Mouse (Mus musculus) MEL (cell line): Measurements from ENCODE around the gene Zfp941. TPM values are rescaled to one million over a fixed set of nuclear protein-coding genes. Genes with fewer than 3 reads are reported as not detected.

Experiments used
- DNase-seq: peaks from one replicate; pipeline ENCODE4 v3.0.0; 2011; ENCODE audit warnings: low read depth, low spot score
- H3K27ac ChIP-seq: 2 replicates; pipeline ENCODE4 v1.5.1; 2012; ENCODE audit warnings: low read depth, mild to moderate bottlenecking, control low read depth, low read length, moderate library complexity; ENCODE audit not compliant: control insufficient read depth
- H3K27me3 ChIP-seq, 2 experiments: fragments of 150-350 bp in 1 of 2; sonication (generic) in 1 of 2; 2 replicates each; pipeline ENCODE4 v1.6.1; 2012; ENCODE audit warnings: low read length in 2 of 2, mild to moderate bottlenecking in 2 of 2, improper control_type of control experiment in 1 of 2, moderate library complexity in 1 of 2; ENCODE audit not compliant: insufficient read depth in 2 of 2, control insufficient read depth in 1 of 2
- H3K36me3 ChIP-seq, 2 experiments: 2 replicates each; pipeline ENCODE4 v1.6.1; 2012 to 2014; ENCODE audit warnings: low read length in 2 of 2, improper control_type of control experiment in 1 of 2, inconsistent platforms in 1 of 2, mild to moderate bottlenecking in 1 of 2; ENCODE audit not compliant: insufficient read depth in 2 of 2, control insufficient read depth in 1 of 2
- H3K4me1 ChIP-seq, 2 experiments: fragments of 150-350 bp in 1 of 2; sonication (generic) in 1 of 2; 2 replicates each; pipeline ENCODE4 v1.6.1; 2012; ENCODE audit warnings: low read length in 2 of 2, improper control_type of control experiment in 1 of 2, mild to moderate bottlenecking in 1 of 2; ENCODE audit not compliant: insufficient read depth in 2 of 2, control insufficient read depth in 1 of 2
- H3K4me3 ChIP-seq, 2 experiments: fragments of 150-350 bp in 1 of 2; sonication (generic) in 1 of 2; 2 replicates each; pipeline ENCODE4 v1.5.1; 2012; ENCODE audit warnings: low read depth in 2 of 2, low read length in 2 of 2, mild to moderate bottlenecking in 2 of 2, moderate library complexity in 2 of 2, control low read depth in 1 of 2, improper control_type of control experiment in 1 of 2; ENCODE audit not compliant: control insufficient read depth in 1 of 2, insufficient read depth in 1 of 2
- H3K79me2 ChIP-seq: 2 replicates; pipeline ENCODE4 v1.6.1; 2012; ENCODE audit warnings: mild to moderate bottlenecking, low read length, moderate library complexity; ENCODE audit not compliant: control insufficient read depth, poor library complexity, insufficient read depth
- H3K9ac ChIP-seq: 2 replicates; pipeline ENCODE4 v1.6.1; 2012; ENCODE audit warnings: low read depth, mild to moderate bottlenecking, control low read depth, low read length, moderate library complexity; ENCODE audit not compliant: control insufficient read depth, poor library complexity, severe bottlenecking
- H3K9me3 ChIP-seq: fragments of 150-350 bp; sonication (generic); replicated peaks from 2 replicates; pipeline ENCODE4 v1.6.1; 2012; ENCODE audit warnings: mild to moderate bottlenecking, low read length, improper control_type of control experiment, moderate library complexity; ENCODE audit not compliant: insufficient read depth
- CTCF ChIP-seq, 3 experiments: IDR thresholded peaks in 2 of 3; conservative IDR thresholded peaks in 1 of 3; 2 replicates each; pipeline ENCODE4 v1.5.1; 2011 to 2012; ENCODE audit warnings: low read length in 3 of 3, low read depth in 2 of 3, mild to moderate bottlenecking in 2 of 3, improper control_type of control experiment in 1 of 3, inconsistent platforms in 1 of 3, mixed read lengths in 1 of 3, moderate library complexity in 1 of 3; ENCODE audit not compliant: control insufficient read depth in 1 of 3, insufficient read depth in 1 of 3, poor library complexity in 1 of 3, severe bottlenecking in 1 of 3
- E2F4 ChIP-seq: IDR thresholded peaks from 2 replicates; pipeline ENCODE4 v1.6.1; 2011; ENCODE audit warnings: low read depth, low read length, improper control_type of control experiment, borderline replicate concordance
- GABPA ChIP-seq: IDR thresholded peaks from 2 replicates; pipeline ENCODE4 v1.6.1; 2012; ENCODE audit warnings: low read depth, mild to moderate bottlenecking, inconsistent platforms, low read length, improper control_type of control experiment, moderate library complexity
- KAT2A ChIP-seq: conservative IDR thresholded peaks from 2 replicates; pipeline ENCODE4 v1.6.1; 2012; ENCODE audit warnings: low read depth, low read length, improper control_type of control experiment, inconsistent platforms
- MAZ ChIP-seq: IDR thresholded peaks from 2 replicates; pipeline ENCODE4 v1.6.1; 2012; ENCODE audit warnings: low read depth, mild to moderate bottlenecking, inconsistent platforms, low read length, improper control_type of control experiment
- MXI1 ChIP-seq: IDR thresholded peaks from 2 replicates; pipeline ENCODE4 v1.6.1; 2011; ENCODE audit warnings: mild to moderate bottlenecking, low read depth, low read length, improper control_type of control experiment
- MYC ChIP-seq: IDR thresholded peaks from 2 replicates; pipeline ENCODE4 v1.6.1; 2011; ENCODE audit warnings: low read depth, mild to moderate bottlenecking, low read length, improper control_type of control experiment, moderate library complexity
- NRF1 ChIP-seq: IDR thresholded peaks from 2 replicates; pipeline ENCODE4 v1.6.1; 2014; ENCODE audit warnings: low read depth, mild to moderate bottlenecking, inconsistent platforms, low read length, improper control_type of control experiment, moderate library complexity; ENCODE audit not compliant: poor library complexity, insufficient read depth, severe bottlenecking
- POLR2AphosphoS2 ChIP-seq: IDR thresholded peaks from 2 replicates; pipeline ENCODE4 v1.6.1; 2011; ENCODE audit warnings: low read length, improper control_type of control experiment
- SIN3A ChIP-seq: IDR thresholded peaks from 2 replicates; pipeline ENCODE4 v1.6.1; 2012; ENCODE audit warnings: low read length, improper control_type of control experiment, inconsistent platforms
- SMC3 ChIP-seq: IDR thresholded peaks from 2 replicates; pipeline ENCODE4 v1.6.1; 2011; ENCODE audit warnings: low read depth, low read length, improper control_type of control experiment
- TCF12 ChIP-seq: IDR thresholded peaks from 2 replicates; pipeline ENCODE4 v1.6.1; 2014; ENCODE audit warnings: low read depth, mild to moderate bottlenecking, inconsistent platforms, low read length, improper control_type of control experiment, moderate library complexity
- ZC3H11A ChIP-seq: IDR thresholded peaks from 2 replicates; pipeline ENCODE4 v1.6.1; 2012; ENCODE audit warnings: low read depth, mild to moderate bottlenecking, inconsistent platforms, low read length, improper control_type of control experiment
- ZMIZ1 ChIP-seq: IDR thresholded peaks from 2 replicates; pipeline ENCODE4 v1.6.1; 2012; ENCODE audit warnings: low read depth, mild to moderate bottlenecking, inconsistent platforms, low read length, improper control_type of control experiment, moderate library complexity
- polyA plus RNA-seq, 2 experiments: library from polyadenylated mRNA; stranded (reverse) in 1 of 2; unstranded in 1 of 2; fragments of >175 nt in 1 of 2; fragments of >200 nt in 1 of 2; gene quantifications; 2 replicates each; pipeline versions ENCODE4 v1.2.1 to v1.2.4; 2012; ENCODE audit warnings: low replicate concordance in 2 of 2, low read depth in 1 of 2; ENCODE audit not compliant: insufficient read length in 2 of 2, insufficient read depth in 1 of 2, missing spikeins in 1 of 2
- total RNA-seq: library from RNA; depleted of rRNA; stranded (reverse); fragments of 300-350 nt; gene quantifications from 2 replicates; pipeline ENCODE4 v1.2.3, GENCODE M21; 2012

The Zfp941 gene
- total and polyA plus RNA-seq, 3 experiments, result not detected

- DNase-seq, result no peak
- Histone ChIP-seq H3K27ac (no peak overlapping the region), H3K9me3 (no peaks in the 10 kb centered on the region), H3K36me3 (no peaks in the 10 kb centered on the region), H3K27me3 (no peaks in the 10 kb centered on the region; a peak in 3 of 4 replicates), H3K9ac (no peak overlapping the region), H3K4me1 (no peaks in the 10 kb centered on the region), H3K4me3 (no peak overlapping the region), H3K79me2 (no peaks in the 10 kb centered on the region)
- no peak for TF ChIP-seq E2F4
- no peak for TF ChIP-seq SIN3A
These were observed 19.3 kb downstream of the Zfp941 start for GRCm38 (mm10) chr7:140802629-140803028.

GRCm38 (mm10) chr7:140798212-140798611 lies 23.8 kb downstream of the Zfp941 start:
- no peaks in the 10 kb centered on the region for H3K36me3 ChIP-seq
- peaks cover 3 to 6% of the 10 kb centered on the region in 2 experiments for H3K27me3 ChIP-seq
- H3K27ac ChIP-seq, result no peak overlapping the region
- no peak for DNase-seq
- no peak overlapping the region for H3K4me3 ChIP-seq
- no peaks in the 10 kb centered on the region for H3K79me2 ChIP-seq
- TF ChIP-seq POLR2AphosphoS2 (no peak), NRF1 (no peak), ZMIZ1 (no peak), TCF12 (no peak), KAT2A (no peak), MYC (no peak), ZC3H11A (no peak), MAZ (no peak), GABPA (no peak)
- TF ChIP-seq, all 39 proteins: peak for 0
- no peaks in the 10 kb centered on the region for H3K9me3 ChIP-seq
- H3K4me1 ChIP-seq, result no peaks in the 10 kb centered on the region
- no peak overlapping the region for H3K9ac ChIP-seq

GRCm38 (mm10) chr7:140797619-140798018 lies 24.4 kb downstream of the Zfp941 start:
- H3K27me3 ChIP-seq, result peaks cover 3 to 7% of the 10 kb centered on the region in 2 experiments
- H3K9ac ChIP-seq, result no peak overlapping the region
- no peak overlapping the region for H3K4me3 ChIP-seq
- H3K9me3 ChIP-seq, result no peaks in the 10 kb centered on the region
- H3K36me3 ChIP-seq, result no peaks in the 10 kb centered on the region
- no peak overlapping the region for H3K27ac ChIP-seq
- TF ChIP-seq SMC3 (peak; percentile 6; the same call in 1 of the 2 replicates), MXI1 (no peak), CTCF (IDR thresholded peaks at IDR 0.05 in 2 of 3, conservative IDR thresholded peaks at IDR 0.05 in 1 of 3; ENCODE audit: control insufficient read depth in 1 of 3, insufficient read depth in 1 of 3, low read depth in 2 of 3, low read length in 3 of 3, poor library complexity in 1 of 3, severe bottlenecking in 1 of 3) (peak in 2 of 3 experiments; percentile 2 to 8; a peak in 1 of 6 replicates)
- H3K4me1 ChIP-seq, result no peaks in the 10 kb centered on the region
- DNase-seq, result no peak
- H3K79me2 ChIP-seq, result no peaks in the 10 kb centered on the region
